Mouse (Mus musculus) heart, postnatal 0 days (tissue): ENCODE measurements around the gene Def6.

Source experiments
- CTCF ChIP-seq: IDR thresholded peaks from 2 replicates; pipeline ENCODE4 v1.5.1; 2016; ENCODE audit warnings: antibody characterized with exemption, control low read depth, low read depth
- EP300 ChIP-seq: IDR thresholded peaks from 2 replicates; pipeline ENCODE4 v1.6.1; 2016; ENCODE audit warnings: antibody characterized with exemption, low read depth

GRCm38 (mm10) chr17:28259890-28260542, 52.4 kb downstream of the Def6 start:
- TF ChIP-seq CTCF (peak; percentile 28; the same call in 1 of the 2 replicates), EP300 (no peak)
